Mouse (Mus musculus) neural tube, embryonic 14.5 days (tissue): Measurements from ENCODE around the gene Pbld2. TPM values are rescaled to one million over a fixed set of nuclear protein-coding genes. Genes with fewer than 3 reads are reported as not detected.

Experiments
- ATAC-seq: fragments of 200-750 bp; cut with Nextera tagmentation; 2 replicates; pipeline ENCODE4 v1.8.0; 2017; ENCODE audit warnings: low read depth, mild to moderate bottlenecking, moderate TSS enrichment, moderate library complexity
- H3K27ac ChIP-seq: fragments of 300-500 bp; sonication (generic); 2 replicates; pipeline ENCODE4 v1.5.1; 2014; ENCODE audit warnings: low read depth, mild to moderate bottlenecking, control low read depth, low read length, moderate library complexity, mixed read lengths
- H3K27me3 ChIP-seq: fragments of 300-500 bp; sonication (generic); 2 replicates; pipeline ENCODE4 v1.6.1; 2014; ENCODE audit warnings: low read length; ENCODE audit not compliant: control insufficient read depth, insufficient read depth
- H3K36me3 ChIP-seq: fragments of 300-500 bp; sonication (generic); 2 replicates; pipeline ENCODE4 v1.6.1; 2014; ENCODE audit warnings: low read length, mixed read lengths; ENCODE audit not compliant: control insufficient read depth, insufficient read depth
- H3K4me1 ChIP-seq: fragments of 300-500 bp; sonication (generic); 2 replicates; pipeline ENCODE4 v1.6.1; 2014; ENCODE audit warnings: low read length; ENCODE audit not compliant: control insufficient read depth, insufficient read depth
- H3K4me2 ChIP-seq: fragments of 300-500 bp; sonication (generic); 2 replicates; pipeline ENCODE4 v1.6.1; 2014; ENCODE audit warnings: mild to moderate bottlenecking, low read depth, low read length, control low read depth
- H3K4me3 ChIP-seq: fragments of 300-500 bp; sonication (generic); 2 replicates; pipeline ENCODE4 v1.5.1; 2014; ENCODE audit warnings: low read depth, low read length, control low read depth, mixed read lengths
- H3K9ac ChIP-seq: fragments of 300-500 bp; sonication (generic); replicated peaks from 2 replicates; pipeline ENCODE4 v1.6.1; 2014; ENCODE audit warnings: low read depth, mild to moderate bottlenecking, control low read depth, low read length, mixed read lengths
- H3K9me3 ChIP-seq: fragments of 300-500 bp; sonication (generic); 2 replicates; pipeline ENCODE4 v1.6.1; 2016; ENCODE audit warnings: low read length; ENCODE audit not compliant: control insufficient read depth
- WGBS: fragments of 180-500 bp; shearing (Covaris S2); extraction: QIAGEN DNeasy Blood & Tissue Kit; methylation state at CpG from one replicate; pipeline ENCODE4 v1.1.7; 2014; 5-methylcytosine and 5-hydroxymethylcytosine counted together
- polyA plus RNA-seq: library from polyadenylated mRNA; unstranded; fragments of >200 nt; fragmentation: Nextera tagmentation; extraction: Ambion mirVana; gene quantifications from 2 replicates; pipeline ENCODE4 v1.2.1, GENCODE M21; 2014

The Pbld2 gene
- polyA plus RNA-seq, 1 experiment from 2014 or later, result 0.70 TPM

- no peak overlapping the region for H3K4me3 ChIP-seq
- no peak for ATAC-seq
- peaks cover 19% of the 10 kb centered on the region; the same call in 1 of the 2 replicates for H3K4me1 ChIP-seq
- WGBS, result 84% methylated on average over 10 of the region's 10 CpGs
- H3K27ac ChIP-seq, result peak overlapping the region; percentile 100
- H3K4me2 ChIP-seq, result no peak overlapping the region; the same call in 1 of the 2 replicates
- H3K9me3 ChIP-seq, result no peaks in the 10 kb centered on the region
- H3K9ac ChIP-seq, result no peak overlapping the region
- no peaks in the 10 kb centered on the region for H3K27me3 ChIP-seq
- H3K36me3 ChIP-seq, result no peaks in the 10 kb centered on the region
These were observed 3.5 kb downstream of the Pbld2 start for GRCm38 (mm10) chr10:63027376-63028161.

GRCm38 (mm10) chr10:63028396-63028795, 4.3 kb downstream of the Pbld2 start:
- no peak overlapping the region for H3K4me2 ChIP-seq
- no peak overlapping the region for H3K27ac ChIP-seq
- no peaks in the 10 kb centered on the region for H3K27me3 ChIP-seq
- no peaks in the 10 kb centered on the region for H3K9me3 ChIP-seq
- H3K4me1 ChIP-seq, result peaks cover 19% of the 10 kb centered on the region; the same call in 1 of the 2 replicates
- no peak overlapping the region for H3K9ac ChIP-seq
- no peak overlapping the region for H3K4me3 ChIP-seq
- H3K36me3 ChIP-seq, result no peaks in the 10 kb centered on the region
- 54% methylated on average over 4 of the region's 4 CpGs for WGBS
- no peak for ATAC-seq

- Histone ChIP-seq H3K4me1 (peaks cover 2% of the 10 kb centered on the region; the same call in 1 of the 2 replicates), H3K27ac (no peak overlapping the region), H3K4me2 (no peak overlapping the region), H3K27me3 (no peaks in the 10 kb centered on the region), H3K9me3 (no peaks in the 10 kb centered on the region), H3K36me3 (no peaks in the 10 kb centered on the region), H3K9ac (no peak overlapping the region), H3K4me3 (no peak overlapping the region)
- no peak for ATAC-seq
- WGBS, result 82% methylated on average over 3 of the region's 3 CpGs
These were observed 8.2 kb downstream of the Pbld2 start for GRCm38 (mm10) chr10:63032267-63032666.

- no peak for ATAC-seq
- WGBS, result 66% methylated on average over 3 of the region's 3 CpGs
- H3K9me3 ChIP-seq, result no peaks in the 10 kb centered on the region
- H3K9ac ChIP-seq, result no peak overlapping the region
- H3K27ac ChIP-seq, result no peak overlapping the region
- H3K4me1 ChIP-seq, result no peaks in the 10 kb centered on the region
- no peaks in the 10 kb centered on the region for H3K27me3 ChIP-seq
- H3K4me3 ChIP-seq, result no peak overlapping the region
- H3K4me2 ChIP-seq, result no peak overlapping the region
- no peaks in the 10 kb centered on the region for H3K36me3 ChIP-seq
These were observed 8.8 kb downstream of the Pbld2 start for GRCm38 (mm10) chr10:63032956-63033355.

GRCm38 (mm10) chr10:63038571-63039320, 14.6 kb downstream of the Pbld2 start:
- no peaks in the 10 kb centered on the region for H3K4me1 ChIP-seq
- no peak overlapping the region for H3K27ac ChIP-seq
- H3K4me3 ChIP-seq, result no peak overlapping the region
- no peaks in the 10 kb centered on the region for H3K9me3 ChIP-seq
- H3K36me3 ChIP-seq, result no peaks in the 10 kb centered on the region
- ATAC-seq, result no peak
- no peak overlapping the region for H3K4me2 ChIP-seq
- H3K27me3 ChIP-seq, result no peaks in the 10 kb centered on the region
- no peak overlapping the region for H3K9ac ChIP-seq
- WGBS, result 59% methylated on average over 14 of the region's 14 CpGs

GRCm38 (mm10) chr10:63039867-63040628, 15.9 kb downstream of the Pbld2 start:
- no peak overlapping the region for H3K27ac ChIP-seq
- no peak for ATAC-seq
- H3K4me2 ChIP-seq, result no peak overlapping the region
- no peaks in the 10 kb centered on the region for H3K4me1 ChIP-seq
- 88% methylated on average over 5 of the region's 5 CpGs for WGBS
- H3K27me3 ChIP-seq, result no peaks in the 10 kb centered on the region
- no peak overlapping the region for H3K4me3 ChIP-seq
- no peak overlapping the region for H3K9ac ChIP-seq
- H3K9me3 ChIP-seq, result no peaks in the 10 kb centered on the region
- H3K36me3 ChIP-seq, result no peaks in the 10 kb centered on the region

GRCm38 (mm10) chr10:63043154-63043553, 19.0 kb downstream of the Pbld2 start:
- no peaks in the 10 kb centered on the region for H3K27me3 ChIP-seq
- no peak overlapping the region for H3K27ac ChIP-seq
- H3K4me2 ChIP-seq, result no peak overlapping the region
- H3K4me1 ChIP-seq, result no peaks in the 10 kb centered on the region
- ATAC-seq, result no peak
- no peaks in the 10 kb centered on the region for H3K36me3 ChIP-seq
- no peaks in the 10 kb centered on the region for H3K9me3 ChIP-seq
- no peak overlapping the region for H3K9ac ChIP-seq
- WGBS, result 70% methylated on average over 3 of the region's 3 CpGs
- no peak overlapping the region for H3K4me3 ChIP-seq

GRCm38 (mm10) chr10:63047751-63048150, 23.6 kb downstream of the Pbld2 start:
- Histone ChIP-seq H3K9me3 (no peaks in the 10 kb centered on the region), H3K4me2 (no peak overlapping the region), H3K4me1 (no peaks in the 10 kb centered on the region), H3K27me3 (no peaks in the 10 kb centered on the region), H3K9ac (no peak overlapping the region), H3K27ac (no peak overlapping the region), H3K4me3 (no peak overlapping the region), H3K36me3 (no peaks in the 10 kb centered on the region)
- 91% methylated on average over 8 of the region's 8 CpGs for WGBS
- no peak for ATAC-seq
